Mouse (Mus musculus): ENCODE data around the gene Tbx4.

GRCm38 (mm10) chr11:85841211-85841681 is 45.0 kb upstream of the Tbx4 start:
- TF ChIP-seq CTCF (IDR thresholded peaks at IDR 0.05; ENCODE audit: borderline replicate concordance, insufficient read depth, low read depth, low read length), result no peak
- TF ChIP-seq POLR2A (IDR thresholded peaks at IDR 0.05; ENCODE audit: borderline replicate concordance, insufficient read depth, low read length), result no peak
